In the genomic region with DNA sequence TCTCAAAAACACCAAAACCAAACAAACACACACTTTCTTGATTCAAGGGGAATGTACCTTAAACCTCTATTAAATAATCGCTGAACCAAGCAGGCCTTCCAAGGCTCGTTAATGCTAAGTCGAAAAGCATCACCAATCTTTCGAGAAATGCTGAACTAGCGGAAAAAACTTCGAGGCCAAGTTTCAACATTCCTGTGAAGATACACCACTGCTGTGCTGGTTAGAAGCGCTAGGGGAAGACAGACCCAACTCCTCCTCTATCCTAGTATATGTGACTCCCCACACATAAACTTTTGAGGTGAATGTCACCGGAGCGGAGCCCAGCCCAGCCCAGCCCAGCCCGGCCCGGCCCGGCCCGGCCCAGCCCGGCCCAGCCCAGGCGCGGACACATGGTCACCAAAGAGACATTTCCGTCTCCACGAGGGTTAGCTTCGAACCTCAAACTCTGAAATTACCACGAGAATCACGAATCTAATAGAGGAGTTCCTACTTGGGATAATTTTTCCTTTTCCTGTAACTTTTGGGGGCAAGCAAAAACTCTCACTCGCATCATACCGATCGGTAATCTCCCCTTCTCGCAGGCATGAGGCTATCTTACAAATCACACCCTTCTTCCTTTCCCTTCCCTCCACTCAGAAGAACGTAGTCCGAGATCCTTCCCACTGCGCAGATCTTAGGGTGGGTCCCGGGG, we compare ENCODE assay signal across 8 mouse cellular contexts. TPM values are rescaled to one million over a fixed set of nuclear protein-coding genes. Genes with fewer than 3 reads are reported as not detected.
DNase-seq lines count a peak whose midpoint lies in the region; ATAC-seq and TF ChIP-seq lines count a peak whose summit lies in the region.

No protein-coding gene starts in this region.

- peaks cover 36% of the 10 kb centered on the region for H3K4me1 ChIP-seq in lung, embryonic 14.5 days (ENCODE audit: insufficient read depth)
- H3K4me1 ChIP-seq in embryonic facial prominence, embryonic 13.5 days = peaks cover 46% of the 10 kb centered on the region
- H3K4me1 ChIP-seq in intestine, embryonic 14.5 days (replicated peaks; ENCODE audit: control insufficient read depth, insufficient read depth, low read length) = peaks cover 39% of the 10 kb centered on the region
- peaks cover 45% of the 10 kb centered on the region for H3K4me1 ChIP-seq in lung, embryonic 16.5 days (replicated peaks; ENCODE audit: control insufficient read depth, insufficient read depth, low read length)

- H3K4me3 ChIP-seq in lung, embryonic 14.5 days (ENCODE audit: low read depth, low read length) = peak overlapping the region; percentile 91
- H3K4me3 ChIP-seq in embryonic facial prominence, embryonic 13.5 days = peak overlapping the region; percentile 76
- peak overlapping the region; percentile 88 for H3K4me3 ChIP-seq in intestine, embryonic 14.5 days (ENCODE audit: low read depth, low read length)
- peak overlapping the region; percentile 91 for H3K4me3 ChIP-seq in lung, embryonic 16.5 days (ENCODE audit: low read length)

- peak overlapping the region; percentile 96 for H3K27ac ChIP-seq in lung, embryonic 14.5 days (ENCODE audit: low read depth)
- H3K27ac ChIP-seq in embryonic facial prominence, embryonic 13.5 days = peak overlapping the region; percentile 97
- peak overlapping the region; percentile 95 for H3K27ac ChIP-seq in intestine, embryonic 14.5 days (ENCODE audit: low read depth)
- peak overlapping the region; percentile 97 for H3K27ac ChIP-seq in lung, embryonic 16.5 days (ENCODE audit: low read length)

- TF ChIP-seq CTCF in lung, embryonic 14.5 days (IDR thresholded peaks at IDR 0.05; ENCODE audit: low read depth) = peak; percentile 33; the same call in 1 of the 2 replicates

- WGBS in lung, embryonic 14.5 days = 1% methylated on average over 29 of the region's 29 CpGs
- 1% methylated on average over 29 of the region's 29 CpGs for WGBS in embryonic facial prominence, embryonic 13.5 days
- WGBS in intestine, embryonic 14.5 days = 1% methylated on average over 29 of the region's 29 CpGs
- under 1% methylated on average over 29 of the region's 29 CpGs for WGBS in lung, embryonic 16.5 days

- H3K27me3 ChIP-seq in lung, embryonic 14.5 days (ENCODE audit: insufficient read depth, low read length) = no peaks in the 10 kb centered on the region
- H3K27me3 ChIP-seq in embryonic facial prominence, embryonic 13.5 days = no peaks in the 10 kb centered on the region
- H3K27me3 ChIP-seq in intestine, embryonic 14.5 days (replicated peaks; ENCODE audit: control insufficient read depth, insufficient read depth, low read length) = no peaks in the 10 kb centered on the region
- no peaks in the 10 kb centered on the region for H3K27me3 ChIP-seq in lung, embryonic 16.5 days (ENCODE audit: control insufficient read depth, insufficient read depth, low read depth, low read length)

- H3K9ac ChIP-seq in lung, embryonic 14.5 days = peak overlapping the region; percentile 71
- peak overlapping the region; percentile 86 for H3K9ac ChIP-seq in embryonic facial prominence, embryonic 13.5 days
- peak overlapping the region; percentile 84 for H3K9ac ChIP-seq in intestine, embryonic 14.5 days (ENCODE audit: low read length)
- H3K9ac ChIP-seq in lung, embryonic 16.5 days (ENCODE audit: low read length) = peak overlapping the region; percentile 95

- intact Hi-C loops in gastrocnemius, postnatal 14 days (cut with DNase I; ENCODE audit: low total_unique reads) = no loop called here

- peak; percentile 81 for DNase-seq in lung, embryonic 14.5 days
- DNase-seq in lung, postnatal 36 days = no peak
- DNase-seq in intestine, embryonic 14.5 days (ENCODE audit: low spot score) = peak; percentile 68
- peak; percentile 77 for DNase-seq in yolk sac, embryonic 10.5 days (ENCODE audit: low spot score)
- no peak for DNase-seq in spleen, adult 12 weeks (ENCODE audit: low spot score)
- DNase-seq in gastrocnemius, postnatal 14 days = no peak

- peak; percentile 16 for ATAC-seq in lung, embryonic 14.5 days (ENCODE audit: insufficient read depth)
- no peak for ATAC-seq in embryonic facial prominence, embryonic 13.5 days (ENCODE audit: insufficient number of reproducible peaks, insufficient read depth, low FRiP score, low TSS enrichment, low read depth)
- ATAC-seq in intestine, embryonic 14.5 days (replicated peaks; ENCODE audit: low FRiP score, low TSS enrichment, low read depth) = peak; percentile 22; the same call in 1 of the 2 replicates
- ATAC-seq in lung, embryonic 16.5 days (ENCODE audit: low read depth) = peak; percentile 19

- H3K4me2 ChIP-seq in lung, embryonic 14.5 days = peak overlapping the region; percentile 82
- peak overlapping the region; percentile 83 for H3K4me2 ChIP-seq in embryonic facial prominence, embryonic 13.5 days
- H3K4me2 ChIP-seq in intestine, embryonic 14.5 days (ENCODE audit: low read length) = peak overlapping the region; percentile 88
- H3K4me2 ChIP-seq in lung, embryonic 16.5 days (ENCODE audit: low read depth, low read length) = peak overlapping the region; percentile 81

- H3K36me3 ChIP-seq in lung, embryonic 14.5 days (ENCODE audit: insufficient read depth) = peaks cover 17% of the 10 kb centered on the region; the same call in 1 of the 2 replicates
- peaks cover 10% of the 10 kb centered on the region; the same call in 1 of the 2 replicates for H3K36me3 ChIP-seq in embryonic facial prominence, embryonic 13.5 days
- no peaks in the 10 kb centered on the region for H3K36me3 ChIP-seq in intestine, embryonic 14.5 days (ENCODE audit: control insufficient read depth, insufficient read depth, low read length)
- no peaks in the 10 kb centered on the region for H3K36me3 ChIP-seq in lung, embryonic 16.5 days (ENCODE audit: control insufficient read depth, insufficient read depth, low read length)

- H3K9me3 ChIP-seq in lung, embryonic 14.5 days (ENCODE audit: low read depth, low read length) = no peaks in the 10 kb centered on the region
- no peaks in the 10 kb centered on the region for H3K9me3 ChIP-seq in embryonic facial prominence, embryonic 13.5 days
- H3K9me3 ChIP-seq in intestine, embryonic 14.5 days (ENCODE audit: control insufficient read depth, low read length) = no peaks in the 10 kb centered on the region
- H3K9me3 ChIP-seq in lung, embryonic 16.5 days (ENCODE audit: control insufficient read depth, low read length) = no peaks in the 10 kb centered on the region

RNA-seq across cellular contexts. Expression of gene Szrd1, which starts 1.0 kb away (rescaled TPM):
- 29.8 and 32.5 TPM in 2 replicates for polyA plus RNA-seq in lung, embryonic 14.5 days (2014; fragmentation: Nextera tagmentation; extraction: Ambion mirVana)
- 40.5 and 42.4 TPM in 2 replicates for polyA plus RNA-seq in embryonic facial prominence, embryonic 13.5 days (2015; fragmentation: Nextera tagmentation; extraction: Ambion mirVana)
- 33.9 and 37.0 TPM in 2 replicates for polyA plus RNA-seq in intestine, embryonic 14.5 days (2014; fragmentation: Nextera tagmentation; extraction: Ambion mirVana)
- 42.4 and 44.6 TPM in 2 replicates for polyA plus RNA-seq in lung, embryonic 16.5 days (2015; fragmentation: Nextera tagmentation; extraction: Ambion mirVana)
- total RNA-seq in gastrocnemius, postnatal 14 days (2021) = 100 to 1,000 TPM; 161 to 166 TPM

RNA-seq across cellular contexts. Expression of gene Fbxo42, which starts 9.1 kb away (rescaled TPM):
- 28.1 and 28.6 TPM in 2 replicates for polyA plus RNA-seq in lung, embryonic 14.5 days (2014; fragmentation: Nextera tagmentation; extraction: Ambion mirVana)
- 23.3 and 24.2 TPM in 2 replicates for polyA plus RNA-seq in embryonic facial prominence, embryonic 13.5 days (2015; fragmentation: Nextera tagmentation; extraction: Ambion mirVana)
- 25.9 and 26.0 TPM in 2 replicates for polyA plus RNA-seq in intestine, embryonic 14.5 days (2014; fragmentation: Nextera tagmentation; extraction: Ambion mirVana)
- polyA plus RNA-seq in lung, embryonic 16.5 days (2015; fragmentation: Nextera tagmentation; extraction: Ambion mirVana) = 19.3 and 21.1 TPM in 2 replicates
- 10 to 100 TPM in 1 of 2 experiments, 1 to 10 TPM in 1; 9.1 to 10.8 TPM for total RNA-seq in gastrocnemius, postnatal 14 days (2021)

RNA-seq across cellular contexts. Expression of gene Spata21, which starts 50.4 kb away (rescaled TPM):
- 0.20 and 0.34 TPM in 2 replicates for polyA plus RNA-seq in lung, embryonic 14.5 days (2014; fragmentation: Nextera tagmentation; extraction: Ambion mirVana)
- polyA plus RNA-seq in embryonic facial prominence, embryonic 13.5 days (2015; fragmentation: Nextera tagmentation; extraction: Ambion mirVana) = 0.22 and 0.32 TPM in 2 replicates
- 0.20 and 0.31 TPM in 2 replicates for polyA plus RNA-seq in intestine, embryonic 14.5 days (2014; fragmentation: Nextera tagmentation; extraction: Ambion mirVana)
- polyA plus RNA-seq in lung, embryonic 16.5 days (2015; fragmentation: Nextera tagmentation; extraction: Ambion mirVana) = 0.14 and 0.51 TPM in 2 replicates
- total RNA-seq in gastrocnemius, postnatal 14 days (2021) = not detected

Comparison
In these comparisons a context has a peak if more than half of its experiments do, and no peak if none do; other contexts are left out.
1. DNase-seq: peak in lung, embryonic 14.5 days (single experiment), intestine, embryonic 14.5 days (single experiment) and yolk sac, embryonic 10.5 days (single experiment); none in lung, postnatal 36 days (single experiment), spleen, adult 12 weeks (single experiment) and gastrocnemius, postnatal 14 days (single experiment).
2. Peak in every context shown above with its lines, with median percentiles within 50 percentile points of each other: H3K27ac ChIP-seq, H3K4me2 ChIP-seq, H3K4me3 ChIP-seq and H3K9ac ChIP-seq.